Mouse (Mus musculus) c-Kit-negative CD71-positive TER-119-positive erythroid progenitor cells, embryonic 14.5 days (primary cell): ENCODE results near the gene Set.

Source experiments
- DNase-seq: peaks from one replicate; pipeline ENCODE4 v3.0.0-alpha.2; 2013; ENCODE audit warnings: low read depth, low spot score

Gene Set

DNA sequence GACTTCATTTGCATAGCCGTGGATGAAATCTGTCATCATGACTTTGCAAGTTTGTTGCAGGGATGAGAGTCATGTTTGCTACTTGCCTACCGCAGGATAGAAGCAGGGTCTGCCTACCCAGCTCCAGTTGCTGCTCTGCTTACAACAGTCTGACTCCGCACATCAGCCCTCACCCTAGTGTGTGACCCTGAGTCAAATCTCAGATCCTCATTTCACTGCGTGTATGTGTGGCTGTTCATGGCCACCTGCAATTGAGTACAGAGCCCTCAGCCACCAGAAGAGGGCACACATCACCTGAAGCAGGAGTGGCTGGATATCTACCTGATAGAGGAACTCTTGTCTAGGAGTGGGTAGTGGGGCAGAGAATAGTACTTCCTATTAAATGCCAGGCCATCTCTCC lies 30.1 kb downstream of the Set start:
- no peak for DNase-seq

DNA sequence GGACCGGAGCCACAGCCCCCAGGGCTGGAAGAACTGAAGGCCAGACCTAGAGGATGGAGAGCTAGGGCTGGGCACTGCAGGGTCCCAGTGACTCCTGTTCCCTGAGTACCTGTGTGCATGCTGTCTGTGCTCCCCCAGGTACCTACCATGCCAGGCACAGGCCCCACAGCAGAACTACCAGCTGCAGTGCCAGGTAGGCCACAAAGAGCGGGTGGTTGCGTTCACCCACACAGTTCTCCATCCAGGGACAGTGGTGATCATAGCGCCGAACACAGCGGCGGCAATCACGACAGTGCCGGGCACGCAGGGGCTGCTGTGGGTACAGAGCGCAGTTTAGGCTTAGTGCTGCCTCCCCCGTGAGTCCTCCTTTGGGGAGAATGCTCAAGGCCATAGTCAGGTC lies 34.3 kb downstream of the Set start:
- DNase-seq, result no peak

DNA sequence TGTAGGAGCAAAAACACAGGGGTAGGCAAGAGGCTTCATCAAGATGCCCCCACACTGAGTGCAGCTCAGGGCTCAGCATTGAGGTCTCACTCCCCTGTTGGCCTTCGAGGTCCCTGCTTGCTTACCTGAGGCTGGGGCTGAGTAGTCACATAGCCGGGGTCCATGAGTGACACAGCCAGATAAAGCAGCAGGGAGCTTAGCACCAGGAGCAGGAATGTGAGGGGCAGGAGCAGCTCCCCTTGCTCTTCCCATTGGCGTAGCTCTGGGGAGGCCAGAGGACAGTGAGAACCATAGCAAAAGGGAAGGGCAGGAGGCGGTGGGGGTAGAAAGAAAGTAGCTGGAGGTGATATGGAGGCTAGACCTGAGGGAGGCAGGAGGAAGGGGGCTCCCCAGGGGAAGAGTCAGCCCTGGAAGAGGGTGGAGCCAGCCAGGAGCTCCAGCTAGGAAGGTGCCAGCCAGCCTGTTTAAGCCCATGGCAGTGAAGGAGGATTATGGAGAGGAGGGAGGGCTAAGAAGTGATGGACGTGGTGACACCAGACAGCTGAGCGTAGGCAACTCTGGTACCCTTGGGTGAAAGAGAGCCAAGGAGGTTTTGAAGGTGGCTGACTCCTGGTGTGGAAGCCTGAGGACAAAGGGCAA lies 35.2 kb downstream of the Set start:
- DNase-seq, result no peak

GRCm38 (mm10) chr2:30093471-30094207 lies 36.5 kb downstream of the Set start, which contains the start of gene Zdhhc12:
TSS of gene Zdhhc12 (minus strand) at chr2:30093648.
- DNase-seq, result peak; percentile 87

DNA sequence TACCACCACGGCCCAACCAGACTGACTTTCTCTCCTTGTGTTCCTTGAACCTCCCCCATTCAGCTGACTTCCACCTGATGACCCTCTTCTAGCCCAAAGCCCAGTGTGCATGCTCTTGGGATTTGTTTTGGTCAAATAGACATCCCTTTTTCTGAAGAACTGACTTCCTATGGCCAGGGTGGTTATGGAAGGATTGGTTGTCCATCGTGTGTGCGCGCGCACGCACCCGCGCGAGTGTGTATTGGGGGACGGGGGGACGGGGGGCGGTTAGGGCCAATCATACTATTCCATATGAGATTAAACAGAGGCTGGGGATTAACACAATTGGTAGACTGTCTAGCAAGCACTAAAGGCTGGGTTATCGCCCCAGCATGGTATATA lies 37.0 kb downstream of the Set start:
- DNase-seq, result no peak

- DNase-seq, result no peak
Measured at GRCm38 (mm10) chr2:30095882-30096527, 38.8 kb downstream of the Set start.

GRCm38 (mm10) chr2:30100214-30100613 lies 43.0 kb downstream of the Set start:
- DNase-seq, result no peak

DNA sequence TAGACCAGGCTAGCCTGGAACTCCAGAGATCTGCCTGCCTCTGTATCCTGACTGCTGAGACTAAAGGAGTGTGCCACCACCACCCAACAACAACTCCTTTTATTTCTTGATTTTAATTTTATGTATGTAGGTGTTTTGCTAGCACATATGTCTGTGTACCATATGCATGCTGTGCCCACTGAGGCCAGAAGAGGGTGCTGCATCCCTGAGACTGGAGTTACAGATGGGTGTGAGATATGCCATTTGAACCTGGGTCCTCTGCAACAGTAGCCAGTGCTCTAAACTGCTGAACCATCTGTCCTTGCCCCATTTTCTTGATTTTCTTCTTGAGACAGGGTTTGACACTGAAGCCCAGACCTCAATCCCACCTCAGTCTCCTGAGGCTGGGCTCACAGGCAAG lies 49.2 kb downstream of the Set start:
- peak; percentile 31 for DNase-seq

DNA sequence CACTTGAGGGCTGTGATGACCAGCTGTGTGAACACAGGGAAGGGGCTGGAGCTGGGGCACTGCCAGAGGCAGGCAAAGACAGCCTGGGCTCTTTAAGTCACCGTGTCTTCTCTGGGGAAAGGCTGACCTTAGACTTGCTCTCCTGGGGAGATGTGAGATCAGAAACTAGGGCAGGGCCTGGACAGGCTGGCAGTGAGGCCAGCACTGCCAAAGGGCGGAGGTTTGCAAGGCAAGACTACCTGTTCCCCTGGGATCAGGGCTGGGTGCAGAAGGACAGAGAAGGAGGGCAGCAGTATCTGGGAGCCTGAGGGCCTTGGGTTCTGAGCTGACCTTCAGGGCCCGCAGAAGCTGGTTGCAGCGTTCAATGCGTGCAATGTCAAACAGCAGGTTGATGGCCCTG lies 50.5 kb downstream of the Set start:
- no peak for DNase-seq

DNA sequence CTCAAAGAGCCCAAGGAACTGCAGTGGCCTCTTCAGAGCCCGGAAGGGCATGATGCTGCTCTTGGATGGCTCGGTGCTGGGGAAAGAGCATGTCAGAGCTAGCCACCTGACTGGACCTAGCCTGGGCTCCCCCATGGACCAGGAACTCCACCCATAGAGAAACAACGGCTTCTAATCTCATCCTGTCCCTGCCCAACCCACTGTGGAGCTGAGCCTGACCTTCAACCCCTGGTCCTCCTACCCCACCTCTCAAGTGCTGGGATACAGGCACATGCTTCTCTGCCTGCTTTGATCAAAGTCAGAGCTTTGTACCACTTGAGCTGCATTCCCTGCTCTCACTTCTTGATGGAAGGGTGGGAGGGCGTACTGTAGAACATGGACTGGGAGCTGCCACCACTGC lies 51.1 kb downstream of the Set start:
- no peak for DNase-seq

DNA sequence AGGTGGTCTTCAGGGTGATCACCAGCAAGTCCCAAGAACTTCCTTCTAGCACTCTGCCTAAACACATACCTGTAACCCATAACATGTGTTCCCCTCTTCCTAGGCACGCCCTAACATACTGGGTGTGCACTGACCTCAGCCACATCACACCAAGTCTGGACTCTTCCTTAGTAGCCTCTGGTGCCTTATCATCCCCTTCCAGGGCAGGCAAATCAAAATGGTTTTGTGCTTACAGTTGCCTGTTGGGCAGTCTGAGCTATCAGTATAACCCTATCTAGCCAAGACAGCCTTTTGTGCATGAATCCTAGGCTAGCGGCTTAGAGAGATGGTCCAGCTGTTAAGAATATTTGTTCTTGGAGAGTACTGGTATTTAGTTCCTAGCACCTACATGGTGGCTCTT lies 54.3 kb downstream of the Set start:
- DNase-seq, result no peak

GRCm38 (mm10) chr2:30112564-30112963 lies 55.4 kb downstream of the Set start:
- no peak for DNase-seq

DNA sequence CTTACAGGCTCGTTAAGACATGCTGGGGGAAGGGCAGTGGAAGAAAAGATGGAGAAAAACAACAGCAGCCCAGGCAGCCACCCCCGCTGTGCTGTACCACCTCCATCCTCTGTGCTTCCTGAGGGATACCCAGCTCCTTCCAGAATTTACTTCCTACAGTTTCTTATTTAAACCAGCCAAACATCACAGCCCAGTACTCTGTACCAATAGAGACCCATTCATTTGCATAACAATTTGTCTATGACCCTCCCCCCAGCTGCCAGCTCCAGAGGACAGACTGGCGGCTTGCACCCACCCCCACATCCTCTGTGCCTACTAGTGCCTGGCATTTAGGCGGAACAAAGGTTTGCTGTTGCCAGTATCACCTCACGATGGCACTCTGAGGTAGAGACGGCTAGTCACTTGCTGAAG lies 62.5 kb downstream of the Set start:
- no peak for DNase-seq

GRCm38 (mm10) chr2:30120269-30120668 lies 63.1 kb downstream of the Set start:
- DNase-seq, result no peak
